Mouse (Mus musculus): ENCODE measurements at regions not wholly inside any gene's neighbourhood (a gene's known extent, or its start where the extent isn't known, plus 50 kb on each side); places are given as distances from the start of the nearest gene placed in this dataset.
"Not testable (repeated sequence)": the region's sequence is repeated elsewhere in the genome, so short reads cannot be mapped to it uniquely, and the experiment has no call there.

GRCm38 (mm10) chr17:48698456-48698855 is 233.7 kb upstream of the Lrfn2 start:
- WGBS: 86% methylated on average over 5 of the region's 5 CpGs
- Histone ChIP-seq H3K36me3 (ENCODE audit: insufficient read depth, low read length) (no peaks in the 10 kb centered on the region), H3K4me3 (ENCODE audit: low read length) (no peak overlapping the region), H3K4me1 (ENCODE audit: insufficient read depth, low read length) (no peaks in the 10 kb centered on the region), H3K9ac (replicated peaks; ENCODE audit: low read length) (no peak overlapping the region), H3K27me3 (ENCODE audit: insufficient read depth, low read length) (no peaks in the 10 kb centered on the region), H3K4me2 (ENCODE audit: low read depth, low read length) (no peak overlapping the region), H3K27ac (no peak overlapping the region), H3K9me3 (ENCODE audit: low read length) (peaks cover 13% of the 10 kb centered on the region; the same call in 1 of the 2 replicates)
- DNase-seq (ENCODE audit: low spot score) (no peak), ATAC-seq (no peak)
- TF ChIP-seq CTCF (IDR thresholded peaks at IDR 0.05; ENCODE audit: low read depth): no peak

DNA sequence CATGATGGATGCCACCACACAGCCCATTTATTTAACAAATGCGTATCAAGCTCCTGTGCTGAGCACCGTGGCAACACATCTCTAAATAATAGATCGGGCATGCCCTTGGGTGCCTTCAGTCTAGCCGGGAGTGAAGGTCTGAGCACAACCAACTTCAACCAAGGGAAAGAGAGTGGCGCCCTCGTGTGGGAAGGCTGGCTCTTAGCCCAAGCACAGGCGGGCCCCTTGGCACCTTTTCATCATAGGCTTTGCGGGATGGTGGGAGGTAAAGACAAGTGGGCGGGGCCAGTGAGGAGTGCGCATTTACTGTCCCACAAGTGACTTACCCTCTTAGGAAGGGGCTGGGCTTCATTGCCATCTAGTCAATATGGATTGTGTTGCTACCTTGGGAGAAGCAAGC is 231.6 kb upstream of the Lrfn2 start:
- Histone ChIP-seq H3K4me3 (ENCODE audit: low read length) (no peak overlapping the region), H3K9me3 (ENCODE audit: low read length) (peaks cover 13% of the 10 kb centered on the region; the same call in 1 of the 2 replicates), H3K36me3 (ENCODE audit: insufficient read depth, low read length) (no peaks in the 10 kb centered on the region), H3K27me3 (ENCODE audit: insufficient read depth, low read length) (no peaks in the 10 kb centered on the region), H3K27ac (no peak overlapping the region), H3K4me2 (ENCODE audit: low read depth, low read length) (no peak overlapping the region), H3K4me1 (ENCODE audit: insufficient read depth, low read length) (no peaks in the 10 kb centered on the region), H3K9ac (replicated peaks; ENCODE audit: low read length) (no peak overlapping the region)
- 24% methylated on average over 10 of the region's 10 CpGs for WGBS
- DNase-seq (ENCODE audit: low spot score) (peak; percentile 14), ATAC-seq (0 out of 2 replicates have a peak, but pooled peaks have one; percentile 47)
- peak; percentile 45 for TF ChIP-seq CTCF (IDR thresholded peaks at IDR 0.05; ENCODE audit: low read depth)

DNA sequence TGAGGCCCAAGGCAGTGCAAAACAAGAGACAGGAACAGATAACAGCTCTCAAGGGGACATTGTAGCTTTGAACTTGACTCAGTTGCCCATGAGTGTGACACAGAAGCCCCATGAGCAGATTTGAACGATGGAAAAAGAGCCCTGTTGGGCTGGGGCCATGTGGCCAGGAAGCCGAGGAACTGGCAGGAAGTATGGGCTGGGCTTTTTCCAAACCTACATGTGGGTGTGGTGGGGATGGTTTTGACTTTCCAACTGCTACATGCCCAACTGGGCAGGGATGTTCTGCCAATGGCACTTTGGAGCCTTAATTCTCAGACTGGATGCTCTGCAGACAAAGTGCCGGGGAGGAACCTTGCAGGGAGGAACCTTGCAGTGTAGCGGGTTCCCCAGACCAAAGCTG is 211.7 kb upstream of the Lrfn2 start:
- WGBS: 80% methylated on average over 4 of the region's 4 CpGs
- no peak for ATAC-seq

GRCm38 (mm10) chr17:48723286-48723685 is 208.9 kb upstream of the Lrfn2 start:
- Histone ChIP-seq H3K9ac (replicated peaks; ENCODE audit: low read length) (no peak overlapping the region), H3K4me1 (ENCODE audit: insufficient read depth, low read length) (no peaks in the 10 kb centered on the region; the same call in 1 of the 2 replicates), H3K36me3 (ENCODE audit: insufficient read depth, low read length) (no peaks in the 10 kb centered on the region), H3K27ac (no peak overlapping the region), H3K4me2 (ENCODE audit: low read depth, low read length) (no peak overlapping the region), H3K4me3 (ENCODE audit: low read length) (no peak overlapping the region), H3K9me3 (ENCODE audit: low read length) (no peaks in the 10 kb centered on the region), H3K27me3 (ENCODE audit: insufficient read depth, low read length) (no peaks in the 10 kb centered on the region)
- TF ChIP-seq CTCF (IDR thresholded peaks at IDR 0.05; ENCODE audit: low read depth): no peak
- DNase-seq (ENCODE audit: low spot score) (no peak), ATAC-seq (no peak)
- WGBS: 68% methylated on average over 10 of the region's 10 CpGs

More for the DNA sequence above, 211.7 kb upstream of the Lrfn2 start:
- H3K4me1 ChIP-seq (ENCODE audit: insufficient read depth, low read length): no peaks in the 10 kb centered on the region; the same call in 1 of the 2 replicates
- no peaks in the 10 kb centered on the region for H3K36me3 ChIP-seq (ENCODE audit: insufficient read depth, low read length)
- H3K9me3 ChIP-seq (ENCODE audit: low read length): no peaks in the 10 kb centered on the region
- H3K27me3 ChIP-seq (ENCODE audit: insufficient read depth, low read length): no peaks in the 10 kb centered on the region
- H3K4me2 ChIP-seq (ENCODE audit: low read depth, low read length): no peak overlapping the region
- no peak overlapping the region for H3K27ac ChIP-seq
- no peak overlapping the region for H3K4me3 ChIP-seq (ENCODE audit: low read length)
- H3K9ac ChIP-seq (replicated peaks; ENCODE audit: low read length): no peak overlapping the region
- DNase-seq (ENCODE audit: low spot score): no peak
- TF ChIP-seq CTCF (IDR thresholded peaks at IDR 0.05; ENCODE audit: low read depth): no peak

DNA sequence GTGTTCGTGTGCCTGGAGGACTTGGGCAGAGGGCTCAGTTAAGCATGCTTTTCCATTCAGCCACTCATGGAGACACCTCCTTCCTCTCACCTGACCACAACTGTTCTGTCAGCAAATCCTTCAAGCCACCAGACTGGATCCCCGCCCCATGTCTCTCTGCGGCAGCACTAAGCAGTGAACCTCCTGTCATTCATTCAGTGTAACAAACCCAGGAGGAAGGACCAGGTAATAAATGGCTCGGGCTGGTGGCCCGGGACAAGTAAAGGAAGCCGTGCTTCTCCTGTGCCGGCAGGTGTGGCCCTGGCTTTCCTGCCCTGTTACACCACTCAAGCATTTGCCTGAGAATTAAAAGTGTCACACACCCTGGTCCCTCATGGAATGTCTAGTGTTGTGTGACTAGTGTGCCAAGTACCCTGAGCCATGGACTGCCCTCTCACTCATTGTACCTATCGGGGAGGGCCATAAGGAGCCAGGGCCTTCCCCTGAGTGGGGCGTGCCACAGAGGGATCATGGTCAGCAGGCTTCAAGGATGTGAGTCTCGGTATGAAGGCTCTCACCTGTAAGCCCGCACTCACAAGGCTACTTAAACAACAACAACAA is 207.6 kb upstream of the Lrfn2 start:
- Histone ChIP-seq H3K9me3 (ENCODE audit: low read length) (no peaks in the 10 kb centered on the region), H3K27ac (no peak overlapping the region), H3K9ac (replicated peaks; ENCODE audit: low read length) (no peak overlapping the region), H3K27me3 (ENCODE audit: insufficient read depth, low read length) (no peaks in the 10 kb centered on the region), H3K4me2 (ENCODE audit: low read depth, low read length) (no peak overlapping the region), H3K4me3 (ENCODE audit: low read length) (no peak overlapping the region), H3K4me1 (ENCODE audit: insufficient read depth, low read length) (no peaks in the 10 kb centered on the region; the same call in 1 of the 2 replicates), H3K36me3 (ENCODE audit: insufficient read depth, low read length) (no peaks in the 10 kb centered on the region)
- no peak for TF ChIP-seq CTCF (IDR thresholded peaks at IDR 0.05; ENCODE audit: low read depth)
- WGBS: 89% methylated on average over 11 of the region's 11 CpGs
- no peak for DNase-seq (ENCODE audit: low spot score)
- ATAC-seq: no peak

DNA sequence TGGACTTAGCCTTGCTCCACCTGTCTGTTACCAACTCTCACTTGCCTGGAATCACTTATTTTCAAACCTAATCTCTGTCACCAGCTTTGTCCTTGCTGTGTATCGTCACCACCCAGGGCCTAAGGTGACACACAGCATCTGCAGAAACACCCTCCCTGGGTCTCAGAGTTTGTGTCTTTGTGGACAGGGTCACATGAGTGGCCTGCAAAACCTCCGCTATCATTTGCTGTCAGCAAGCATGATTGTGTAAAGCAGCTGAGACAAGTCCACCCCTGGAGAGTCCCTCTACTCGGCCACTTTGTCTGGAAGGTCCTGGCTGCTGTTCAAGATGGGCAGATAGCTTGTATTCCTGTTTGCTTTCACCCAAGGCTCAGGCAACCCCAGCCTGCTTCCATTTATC is 205.7 kb upstream of the Lrfn2 start:
- H3K27me3 ChIP-seq (ENCODE audit: insufficient read depth, low read length): no peaks in the 10 kb centered on the region
- no peak overlapping the region for H3K4me2 ChIP-seq (ENCODE audit: low read depth, low read length)
- no peaks in the 10 kb centered on the region for H3K9me3 ChIP-seq (ENCODE audit: low read length)
- ATAC-seq: no peak
- no peak for DNase-seq (ENCODE audit: low spot score)
- no peaks in the 10 kb centered on the region; the same call in 1 of the 2 replicates for H3K4me1 ChIP-seq (ENCODE audit: insufficient read depth, low read length)
- no peak overlapping the region for H3K27ac ChIP-seq
- H3K36me3 ChIP-seq (ENCODE audit: insufficient read depth, low read length): no peaks in the 10 kb centered on the region
- no peak for TF ChIP-seq CTCF (IDR thresholded peaks at IDR 0.05; ENCODE audit: low read depth)
- whole genome bisulfite sequencing: 48% methylated on average over 3 of the region's 3 CpGs
- no peak overlapping the region for H3K9ac ChIP-seq (replicated peaks; ENCODE audit: low read length)
- H3K4me3 ChIP-seq (ENCODE audit: low read length): no peak overlapping the region

GRCm38 (mm10) chr17:48733801-48734200 is 198.4 kb upstream of the Lrfn2 start:
- no peak for TF ChIP-seq CTCF (IDR thresholded peaks at IDR 0.05; ENCODE audit: low read depth)
- Histone ChIP-seq H3K9me3 (ENCODE audit: low read length) (no peaks in the 10 kb centered on the region), H3K27ac (no peak overlapping the region), H3K4me2 (ENCODE audit: low read depth, low read length) (no peak overlapping the region), H3K4me1 (ENCODE audit: insufficient read depth, low read length) (no peaks in the 10 kb centered on the region), H3K27me3 (ENCODE audit: insufficient read depth, low read length) (no peaks in the 10 kb centered on the region), H3K4me3 (ENCODE audit: low read length) (no peak overlapping the region), H3K9ac (replicated peaks; ENCODE audit: low read length) (no peak overlapping the region), H3K36me3 (ENCODE audit: insufficient read depth, low read length) (no peaks in the 10 kb centered on the region)
- ATAC-seq (no peak), DNase-seq (ENCODE audit: low spot score) (no peak)
- 66% methylated on average over 9 of the region's 9 CpGs for WGBS

DNA sequence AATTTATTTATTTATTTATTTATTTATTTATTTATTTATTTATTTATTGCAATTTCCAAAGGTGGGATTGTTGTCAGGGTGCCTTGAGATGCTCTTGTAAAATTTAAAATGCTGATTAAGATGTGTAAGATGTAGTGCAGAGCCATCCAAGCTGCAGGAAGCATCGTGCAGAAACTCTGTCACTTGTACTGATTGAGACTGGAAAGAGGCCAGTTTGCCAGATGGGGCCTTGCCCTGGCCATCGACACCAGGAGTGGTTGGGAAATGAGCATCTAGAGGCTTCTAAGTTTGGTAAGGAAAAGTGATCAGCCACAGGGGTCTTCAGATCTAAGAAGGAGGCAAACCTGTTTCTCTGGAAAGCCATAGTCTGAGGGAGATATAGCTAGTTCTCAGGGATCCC is 195.0 kb upstream of the Lrfn2 start:
- ATAC-seq: not testable (repeated sequence)
- WGBS: 53% methylated on average over 2 of the region's 2 CpGs

More for the DNA sequence above, 195.0 kb upstream of the Lrfn2 start:
- not testable (repeated sequence) for H3K4me1 ChIP-seq (ENCODE audit: insufficient read depth, low read length); H3K27me3 ChIP-seq (ENCODE audit: insufficient read depth, low read length); H3K4me3 ChIP-seq (ENCODE audit: low read length); H3K9me3 ChIP-seq (ENCODE audit: low read length); H3K27ac ChIP-seq; H3K4me2 ChIP-seq (ENCODE audit: low read depth, low read length); H3K36me3 ChIP-seq (ENCODE audit: insufficient read depth, low read length); H3K9ac ChIP-seq (replicated peaks; ENCODE audit: low read length)
- peak; percentile 59 for DNase-seq (ENCODE audit: low spot score)
